Mouse (Mus musculus) CH12.LX (cell line): ENCODE measurements around the gene Ubr4. TPM values are rescaled to one million over a fixed set of nuclear protein-coding genes. Genes with fewer than 3 reads are reported as not detected.

Source experiments
- DNase-seq: peaks from one replicate; pipeline ENCODE4 v3.0.0-alpha.2; 2013; ENCODE audit errors: extremely low read depth
- H3K27ac ChIP-seq: 2 replicates; pipeline ENCODE4 v1.5.1; 2012; ENCODE audit warnings: low read depth, mild to moderate bottlenecking, control low read depth, moderate library complexity; ENCODE audit not compliant: insufficient read depth
- H3K27me3 ChIP-seq: replicated peaks from 2 replicates; pipeline ENCODE3; 2012; ENCODE audit warnings: inconsistent platforms
- H3K36me3 ChIP-seq, 2 experiments: replicated peaks in 1 of 2; 2 replicates each; pipeline versions ENCODE3 to v1.6.1; 2012; ENCODE audit warnings: inconsistent platforms in 1 of 2, low read length in 1 of 2, mild to moderate bottlenecking in 1 of 2, mixed read lengths in 1 of 2, moderate library complexity in 1 of 2; ENCODE audit not compliant: control insufficient read depth in 1 of 2, insufficient read depth in 1 of 2
- H3K4me1 ChIP-seq, 2 experiments: 2 replicates each; pipeline ENCODE4 v1.6.1; 2012; ENCODE audit warnings: inconsistent platforms in 1 of 2, moderate library complexity in 1 of 2; ENCODE audit not compliant: insufficient read depth in 2 of 2, control insufficient read depth in 1 of 2
- H3K4me2 ChIP-seq: 2 replicates; pipeline ENCODE4 v1.6.1; 2012; ENCODE audit warnings: low read depth, mild to moderate bottlenecking, control low read depth; ENCODE audit not compliant: poor library complexity, insufficient read depth, severe bottlenecking
- H3K4me3 ChIP-seq, 3 experiments: fragments of 150-350 bp in 1 of 3; sonication (generic) in 1 of 3; replicated peaks in 1 of 3; 2 replicates each; pipeline versions ENCODE3 to v1.5.1; 2011 to 2012; ENCODE audit warnings: low read depth in 2 of 3, low read length in 2 of 3, mild to moderate bottlenecking in 2 of 3, moderate library complexity in 2 of 3, control low read depth in 1 of 3, improper control_type of control experiment in 1 of 3, inconsistent platforms in 1 of 3, mixed read lengths in 1 of 3; ENCODE audit not compliant: poor library complexity in 1 of 3
- H3K79me2 ChIP-seq: replicated peaks from 2 replicates; pipeline ENCODE4 v1.6.1; 2012; ENCODE audit warnings: mild to moderate bottlenecking, moderate library complexity; ENCODE audit not compliant: control insufficient read depth, poor library complexity, insufficient read depth, severe bottlenecking; ENCODE audit errors: extremely low read depth
- H3K9ac ChIP-seq: 2 replicates; pipeline ENCODE4 v1.6.1; 2012; ENCODE audit warnings: low read depth, mild to moderate bottlenecking, control low read depth, moderate library complexity; ENCODE audit not compliant: insufficient read depth
- H3K9me3 ChIP-seq: replicated peaks from 2 replicates; pipeline ENCODE3; 2012; ENCODE audit warnings: low read length, inconsistent platforms, mixed read lengths
- BHLHE40 ChIP-seq: IDR thresholded peaks from 2 replicates; pipeline ENCODE4 v1.6.1; 2011; ENCODE audit warnings: mild to moderate bottlenecking, low read depth, low read length, improper control_type of control experiment
- EP300 ChIP-seq: IDR thresholded peaks from 2 replicates; pipeline ENCODE4 v1.6.1; 2011; ENCODE audit warnings: low read length, improper control_type of control experiment
- JUND ChIP-seq: conservative IDR thresholded peaks from 2 replicates; pipeline ENCODE4 v1.6.1; 2011; ENCODE audit warnings: low read depth, low read length, improper control_type of control experiment
- KAT2A ChIP-seq: IDR thresholded peaks from 2 replicates; pipeline ENCODE4 v1.6.1; 2012; ENCODE audit warnings: low read length, improper control_type of control experiment, inconsistent platforms; ENCODE audit not compliant: insufficient replicate concordance
- MXI1 ChIP-seq: IDR thresholded peaks from 2 replicates; pipeline ENCODE4 v1.6.1; 2011; ENCODE audit warnings: mild to moderate bottlenecking, low read depth, low read length, improper control_type of control experiment
- NRF1 ChIP-seq: IDR thresholded peaks from 2 replicates; pipeline ENCODE4 v1.6.1; 2014; ENCODE audit warnings: low read depth, mild to moderate bottlenecking, inconsistent platforms, low read length, improper control_type of control experiment, moderate library complexity
- POLR2AphosphoS2 ChIP-seq: IDR thresholded peaks from 2 replicates; pipeline ENCODE4 v1.6.1; 2011; ENCODE audit warnings: low read depth, low read length, improper control_type of control experiment
- RAD21 ChIP-seq: IDR thresholded peaks from 2 replicates; pipeline ENCODE4 v1.6.1; 2011; ENCODE audit warnings: low read depth, mild to moderate bottlenecking, low read length, improper control_type of control experiment, moderate library complexity
- SMC3 ChIP-seq: IDR thresholded peaks from 2 replicates; pipeline ENCODE4 v1.6.1; 2011; ENCODE audit warnings: low read depth, low read length, improper control_type of control experiment
- UBTF ChIP-seq: IDR thresholded peaks from 2 replicates; pipeline ENCODE4 v1.6.1; 2012; ENCODE audit warnings: low read depth, mild to moderate bottlenecking, inconsistent platforms, low read length, improper control_type of control experiment, moderate library complexity
- ZC3H11A ChIP-seq: IDR thresholded peaks from 2 replicates; pipeline ENCODE4 v1.6.1; 2012; ENCODE audit warnings: low read depth, mild to moderate bottlenecking, inconsistent platforms, low read length, improper control_type of control experiment
- ZKSCAN1 ChIP-seq: IDR thresholded peaks from 2 replicates; pipeline ENCODE4 v1.6.1; 2012; ENCODE audit warnings: low read depth, inconsistent platforms, low read length, improper control_type of control experiment, borderline replicate concordance
- ZNF384 ChIP-seq: IDR thresholded peaks from 2 replicates; pipeline ENCODE4 v1.6.1; 2012; ENCODE audit warnings: low read depth, low read length, improper control_type of control experiment, inconsistent platforms
- dilution Hi-C: fragments of 300-500 bp; cut with MboI; formaldehyde crosslinking; loops from 2 replicates; pipeline ENCODE4 v1.14.3; 2020; ENCODE audit warnings: low sequenced_read_pairs; ENCODE audit not compliant: extremely low pct_unique_long_range_greater_than_20kb, extremely low pct_ligation_motif_present
- in situ Hi-C: fragments of 300-500 bp; cut with MboI; formaldehyde crosslinking; loops from 3 replicates; pipeline ENCODE4 v1.14.3; 2019; ENCODE audit warnings: low sequenced_read_pairs, low pct_ligation_motif_present, low pct_unique_long_range_greater_than_20kb, mixed read lengths
- polyA plus RNA-seq: library from polyadenylated mRNA; unstranded; fragments of >175 nt; gene quantifications from 2 replicates; pipeline ENCODE4 v1.2.1, GENCODE M21; 2012; ENCODE audit warnings: low read depth; ENCODE audit not compliant: insufficient read length
- total RNA-seq, 2 experiments: library from RNA; depleted of rRNA; stranded (reverse); fragments of 300-350 nt in 1 of 2; fragments of >200 nt in 1 of 2; gene quantifications; 2 replicates each; pipeline ENCODE4 v1.2.3; 2012 to 2014

Ubr4 gene
- total and polyA plus RNA-seq, 3 experiments: 43.0 to 102 (median 90.8) TPM

DNA sequence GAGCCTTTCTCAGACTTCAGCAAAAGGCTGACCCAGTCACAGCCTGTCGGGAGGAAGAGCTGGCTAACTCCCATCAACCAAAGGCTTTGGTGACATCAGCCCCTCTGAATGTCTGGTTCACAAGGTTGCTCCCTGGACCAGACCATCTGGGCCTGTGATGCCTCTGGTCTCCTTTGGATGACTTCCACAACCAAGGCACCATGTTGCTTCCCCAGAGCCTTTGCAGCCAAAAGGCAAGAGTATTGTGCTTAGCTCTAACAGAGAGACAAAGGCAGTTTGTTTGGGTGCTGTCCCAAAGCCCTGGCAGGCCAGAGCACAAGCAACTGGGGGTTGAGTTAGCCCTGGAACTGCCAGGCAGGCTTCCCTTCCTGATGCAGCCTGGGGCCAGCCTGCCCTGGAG, 137.5 kb downstream of the Ubr4 start:
- dilution Hi-C loops (no loop called here), in situ Hi-C loops (no loop called here)
- Histone ChIP-seq H3K27me3 (no peaks in the 10 kb centered on the region), H3K4me1 (peaks cover 2 to 14% of the 10 kb centered on the region in 2 experiments; a peak in 3 of 4 replicates), H3K36me3 (peaks cover 58 to 80% of the 10 kb centered on the region in 2 experiments), H3K9ac (no peak overlapping the region), H3K79me2 (no peaks in the 10 kb centered on the region), H3K4me3 (no peak overlapping the region), H3K27ac (no peak overlapping the region), H3K4me2 (no peak overlapping the region), H3K9me3 (no peaks in the 10 kb centered on the region)
- TF ChIP-seq ZC3H11A: no peak
- DNase-seq: no peak

GRCm38 (mm10) chr4:139490413-139491055, 138.1 kb downstream of the Ubr4 start:
- H3K79me2 ChIP-seq: no peaks in the 10 kb centered on the region
- no peak overlapping the region for H3K4me2 ChIP-seq
- H3K4me3 ChIP-seq: no peak overlapping the region
- no peak overlapping the region for H3K27ac ChIP-seq
- H3K27me3 ChIP-seq: no peaks in the 10 kb centered on the region
- dilution Hi-C loops: no loop called here
- TF ChIP-seq UBTF (no peak), JUND (no peak), KAT2A (no peak), NRF1 (no peak), ZNF384 (no peak), ZKSCAN1 (no peak), ZC3H11A (no peak), RAD21 (no peak), EP300 (no peak), POLR2AphosphoS2 (no peak), SMC3 (no peak), BHLHE40 (no peak)
- peaks cover 2 to 11% of the 10 kb centered on the region in 2 experiments; a peak in 3 of 4 replicates for H3K4me1 ChIP-seq
- H3K9ac ChIP-seq: no peak overlapping the region
- H3K9me3 ChIP-seq: no peaks in the 10 kb centered on the region
- DNase-seq: no peak
- in situ Hi-C loops: no loop called here
- peaks cover 52 to 74% of the 10 kb centered on the region in 2 experiments for H3K36me3 ChIP-seq

DNA sequence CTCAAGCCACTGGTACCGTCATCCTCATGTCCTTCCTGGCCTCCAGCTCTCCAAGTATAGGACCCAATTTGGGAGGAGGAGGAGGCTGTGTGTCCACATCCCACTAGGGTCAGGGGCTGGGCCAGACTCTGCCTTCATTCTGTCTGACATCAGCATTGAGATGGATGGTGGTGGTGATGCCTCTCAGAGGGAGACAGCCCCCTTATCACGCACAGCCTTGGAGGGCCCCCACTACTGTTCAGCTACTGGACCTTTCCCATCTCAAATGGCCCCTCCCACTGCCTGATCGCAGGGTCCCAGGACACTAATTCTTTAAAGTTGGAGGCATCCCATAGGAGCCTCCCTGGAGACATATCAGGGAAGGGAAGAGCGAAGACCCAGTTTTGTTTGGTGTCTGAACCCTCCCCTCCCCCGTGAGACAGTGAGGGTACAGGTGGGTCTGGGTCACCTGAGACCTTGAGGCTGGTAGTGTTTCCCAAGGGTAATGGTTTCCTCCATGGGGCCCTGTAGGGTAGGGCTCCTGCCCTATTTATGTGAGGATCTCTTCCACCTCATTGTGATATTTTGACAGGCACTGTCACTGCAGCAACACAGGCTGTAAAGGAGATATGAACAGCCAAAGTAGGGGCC, 139.2 kb downstream of the Ubr4 start:
- Histone ChIP-seq H3K4me3 (no peak overlapping the region), H3K79me2 (no peaks in the 10 kb centered on the region), H3K4me1 (peaks cover 2 to 8% of the 10 kb centered on the region in 2 experiments; a peak in 2 of 4 replicates), H3K9me3 (no peaks in the 10 kb centered on the region), H3K36me3 (peaks cover 44 to 64% of the 10 kb centered on the region in 2 experiments), H3K9ac (no peak overlapping the region), H3K27ac (no peak overlapping the region), H3K4me2 (no peak overlapping the region), H3K27me3 (no peaks in the 10 kb centered on the region)
- DNase-seq: no peak
- in situ Hi-C loops (no loop called here), dilution Hi-C loops (no loop called here)
- no peak for TF ChIP-seq MXI1
